Mouse (Mus musculus) kidney, postnatal 14 days (tissue): ENCODE measurements at regions not wholly inside any gene's neighbourhood (a gene's known extent, or its start where the extent isn't known, plus 50 kb on each side); places are given as distances from the start of the nearest gene placed in this dataset.

Experiments used
- DNase-seq: peaks from one replicate; pipeline ENCODE4 v3.0.0; 2022; ENCODE audit warnings: mixed read lengths

DNA sequence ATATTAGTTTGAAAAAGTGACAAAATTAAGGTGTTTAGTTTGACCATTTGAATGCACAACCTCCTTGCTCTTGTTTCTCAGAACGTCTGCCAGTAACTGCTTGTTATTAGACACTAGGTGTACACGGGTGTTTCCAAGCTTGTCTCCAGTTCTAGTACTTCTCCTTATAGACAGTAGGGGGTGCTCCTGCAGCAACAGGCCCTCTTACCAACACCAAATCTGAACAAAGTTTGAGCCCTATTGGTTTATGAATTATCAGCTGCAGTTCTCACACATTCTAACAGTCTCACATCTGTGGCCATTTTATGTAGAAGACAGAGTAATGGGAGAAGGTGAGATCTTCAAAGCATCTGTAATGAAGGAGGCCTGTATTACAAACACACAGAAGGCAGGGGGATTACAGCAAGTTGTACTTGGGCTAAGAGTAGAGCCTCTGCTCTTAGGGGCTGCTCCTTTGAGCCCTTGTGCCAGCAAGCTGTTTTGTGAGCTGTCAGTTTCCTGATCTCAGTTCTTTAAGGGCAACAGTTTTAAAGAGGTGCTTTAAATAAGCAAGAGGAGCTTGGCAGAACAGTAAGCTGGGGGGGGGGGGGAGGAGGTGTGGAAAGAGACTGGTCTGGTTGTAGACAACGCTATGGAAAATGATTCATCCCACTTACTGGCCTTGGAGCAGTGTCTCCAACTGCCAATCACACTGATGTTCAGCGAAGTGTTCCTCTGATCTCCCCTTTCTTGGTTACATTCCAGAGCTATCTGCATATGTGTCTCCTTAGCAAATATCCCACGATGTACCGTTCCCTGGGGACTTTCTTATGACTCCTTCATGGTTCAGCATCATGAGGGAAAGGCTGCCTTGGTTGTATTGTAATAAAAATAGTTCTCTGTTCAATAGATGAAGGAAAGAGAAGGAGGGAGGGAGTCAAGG lies 71.3 kb upstream of the Cep162 start:
- no peak for DNase-seq

DNA sequence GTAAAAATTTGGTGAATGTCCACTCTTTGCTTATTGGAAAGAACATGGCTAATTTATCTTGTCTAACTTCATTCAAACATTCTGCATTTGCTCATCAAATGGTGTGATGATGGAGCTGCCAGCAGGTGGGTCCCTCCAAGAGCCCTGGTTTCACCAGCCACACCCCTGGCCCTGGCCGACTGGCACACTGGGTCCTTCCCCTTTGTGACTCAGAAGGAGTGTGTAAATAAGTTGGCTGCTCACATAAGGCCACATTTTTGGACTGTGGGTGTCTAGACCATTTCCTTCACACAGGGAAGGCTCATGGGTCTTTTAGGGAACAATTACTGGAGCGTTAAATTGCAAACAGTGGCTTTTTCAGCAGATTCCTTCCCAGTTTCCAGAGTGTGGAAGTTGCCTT lies 68.4 kb upstream of the Cep162 start:
- DNase-seq: no peak

DNA sequence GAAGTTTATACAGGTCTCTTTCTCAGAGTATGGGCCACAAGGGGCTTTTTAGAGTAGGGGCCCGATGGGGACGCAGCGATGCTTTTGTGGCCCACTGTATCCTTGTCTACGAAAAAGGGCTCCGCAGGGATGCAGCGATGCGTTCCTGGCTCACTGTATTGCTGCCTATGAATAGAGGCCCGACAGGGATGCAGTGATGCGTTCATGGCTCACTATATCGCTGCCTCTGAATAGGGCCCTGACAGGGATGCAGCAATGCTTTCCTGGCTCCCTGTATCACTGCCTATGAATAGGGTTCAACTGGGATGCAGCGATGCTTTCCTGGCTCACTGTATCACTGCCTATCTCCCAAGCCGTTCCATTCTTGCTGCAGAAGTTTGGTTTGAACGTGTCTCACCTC lies 65.4 kb upstream of the Cep162 start:
- no peak for DNase-seq

DNA sequence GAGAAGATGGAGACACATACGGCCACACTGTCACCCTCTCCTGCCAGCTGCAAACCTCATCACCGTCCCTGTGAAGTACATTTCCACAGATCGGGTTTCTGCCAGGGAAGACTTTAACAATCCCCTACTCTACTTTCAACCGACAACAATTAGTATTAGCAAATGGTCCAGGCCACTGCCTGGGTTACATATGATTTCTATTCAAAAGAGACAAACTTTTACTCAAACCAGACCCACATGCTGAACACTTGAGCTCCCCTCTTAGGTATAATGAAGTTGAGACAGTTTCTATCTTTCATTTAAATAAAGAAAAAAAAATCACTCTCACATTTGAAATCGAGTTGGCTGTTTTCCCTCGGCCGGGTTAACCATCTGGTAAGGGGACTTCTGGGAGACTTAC lies 63.4 kb upstream of the Cep162 start:
- DNase-seq: no peak

DNA sequence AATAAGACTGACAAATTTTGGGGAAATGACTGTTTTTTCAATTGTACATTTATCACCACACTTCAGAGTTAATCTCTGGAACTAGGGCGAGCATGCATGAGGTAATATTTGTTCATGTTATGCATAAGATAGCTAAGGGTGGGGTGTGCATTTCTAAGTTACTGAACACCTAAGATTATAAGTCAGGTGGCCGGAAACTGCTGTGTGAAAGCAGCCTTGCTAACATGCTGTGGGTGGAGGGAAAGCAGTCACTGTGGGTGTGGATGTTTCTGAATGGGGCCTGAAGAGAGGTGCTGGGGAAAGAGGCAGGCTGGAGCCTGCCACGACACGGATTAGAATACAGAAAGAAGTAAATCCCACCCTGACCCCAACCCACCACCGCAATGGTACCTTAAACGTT lies 54.8 kb upstream of the Cep162 start:
- no peak for DNase-seq
